ENCODE assay signal across 21 mouse cellular contexts in genomic region chr11:98270066-98270465, GRCm38 (mm10). TPM values are rescaled to one million over a fixed set of nuclear protein-coding genes. Genes with fewer than 3 reads are reported as not detected.
A peak's percentile ranks its signal among the peaks of the same experiment; 100 is the strongest.
DNase-seq lines count a peak whose midpoint lies in the region; TF ChIP-seq lines count a peak whose summit lies in the region.
"Had no signal": no experiment of that assay in that cellular context is flagged by ENCODE, and none has a peak within 500 bp of the region (broad histone marks: within the 10 kb centered on the region; RNA-seq: fewer than 3 reads in every experiment).

No protein-coding gene starts in this region.

- no peak for TF ChIP-seq CTCF in cortical plate, adult 2 months (IDR thresholded peaks at IDR 0.05; ENCODE audit: extremely low read depth, insufficient read depth, low read length)

- intact Hi-C loops in left cerebral cortex, postnatal 10 days (cut with DNase I): no loop called here
- intact Hi-C loops in left cerebral cortex, postnatal 25 days (cut with DNase I): no loop called here

- no peak overlapping the region for H3K4me3 ChIP-seq in cortical plate, adult 2 months (ENCODE audit: insufficient read depth, low read length)
- H3K4me3 ChIP-seq: embryonic facial prominence, embryonic 13.5 days; heart, embryonic 12.5 days; hindbrain, embryonic 15.5 days; limb, embryonic 10.5 days; midbrain, embryonic 12.5 days had no signal

- peak; percentile 73 for DNase-seq in heart, adult 11 months
- DNase-seq in heart, adult 18-20 months: no peak
- peak; percentile 43 to 61 for DNase-seq in left cerebral cortex, adult 18-20 months (ENCODE audit: low spot score in 2 of 2)
- no peak for DNase-seq in left cerebral cortex, postnatal 10 days (ENCODE audit: extremely low spot score in 1 of 2, low spot score in 2 of 2)
- DNase-seq in left cerebral cortex, postnatal 25 days (ENCODE audit: low spot score in 2 of 2): peak; percentile 49 to 86
- no peak for DNase-seq in thymus, postnatal 25 days
- DNase-seq: adrenal gland, postnatal 36 days; cerebellum, adult 8-10 months; gastrocnemius, postnatal 36 days; lung, adult 2 months; lung, postnatal 36 days; thymus, postnatal 14 days had no signal

- peak overlapping the region; percentile 0; the same call in 1 of the 2 replicates for H3K27ac ChIP-seq in cortical plate, adult 2 months (ENCODE audit: insufficient read depth, low read length)
- H3K27ac ChIP-seq: embryonic facial prominence, embryonic 13.5 days; hindbrain, embryonic 15.5 days; kidney, postnatal 0 days; limb, embryonic 10.5 days; midbrain, embryonic 12.5 days; stomach, postnatal 0 days had no signal

- H3K4me1 ChIP-seq in cortical plate, adult 2 months (ENCODE audit: control insufficient read depth, insufficient read depth, low read length): peaks cover 9% of the 10 kb centered on the region; the same call in 1 of the 2 replicates
- H3K4me1 ChIP-seq: limb, embryonic 10.5 days; midbrain, embryonic 12.5 days had no signal

- TF ChIP-seq POLR2A in cortical plate, adult 2 months (IDR thresholded peaks at IDR 0.05; ENCODE audit: extremely low read depth, insufficient read depth, low read length): no peak

RNA-seq across cellular contexts. Expression of gene Neurod2, which starts 59.4 kb away (rescaled TPM):
- total RNA-seq in heart, adult 18-20 months (2021): not detected
- 10 to 100 TPM; 70.9 to 73.2 TPM for total RNA-seq in left cerebral cortex, adult 18-20 months (2021)
- 10 to 100 TPM; 63.4 to 67.0 TPM for total RNA-seq in left cerebral cortex, postnatal 10 days (2021)
- 45.0 and 57.2 TPM in 2 replicates for polyA plus RNA-seq in cortical plate, adult 2 months (2012; rRNA removed)
- total RNA-seq in left cerebral cortex, postnatal 25 days (2021): 10 to 100 TPM; 57.3 to 64.3 TPM
- total RNA-seq: adrenal gland, postnatal 36 days; gastrocnemius, postnatal 36 days; heart, postnatal 25 days had no signal
- polyA plus RNA-seq: heart, embryonic 12.5 days; kidney, postnatal 0 days; limb, embryonic 10.5 days; lung, adult 2 months had no signal

Comparison
In these comparisons a context has a peak if more than half of its experiments do, and no peak if none do; other contexts are left out.
1. DNase-seq: peak in heart, adult 11 months (single experiment), left cerebral cortex, adult 18-20 months (2 of 2) and left cerebral cortex, postnatal 25 days (2 of 2); none in heart, adult 18-20 months (0 of 2), left cerebral cortex, postnatal 10 days (0 of 2) and thymus, postnatal 25 days (single experiment).
2. RNA of gene Neurod2, which starts 59.4 kb away (total RNA-seq): 70.9 to 73.2 TPM in left cerebral cortex, adult 18-20 months, 63.4 to 67.0 TPM in left cerebral cortex, postnatal 10 days and 57.3 to 64.3 TPM in left cerebral cortex, postnatal 25 days; not detected in heart, adult 18-20 months; every median in the first group is over 10 times any median in the second.